19 mouse cellular contexts compared by ENCODE assay signal in genomic region chr11:68651518-68651917, GRCm38 (mm10). TPM values are rescaled to one million over a fixed set of nuclear protein-coding genes. Genes with fewer than 3 reads are reported as not detected.
DNase-seq lines count a peak whose midpoint lies in the region; ATAC-seq lines count a peak whose summit lies in the region.
"Had no signal": no experiment of that assay in that cellular context is flagged by ENCODE, and none has a peak within 500 bp of the region (broad histone marks: within the 10 kb centered on the region; RNA-seq: fewer than 3 reads in every experiment).

No protein-coding gene starts in this region.

- H3K27me3 ChIP-seq in lung, embryonic 15.5 days, result no peaks in the 10 kb centered on the region
- H3K27me3 ChIP-seq: CH12.LX; hindbrain, embryonic 12.5 days had no signal

- no peak for ATAC-seq in lung, embryonic 15.5 days (ENCODE audit: borderline replicate concordance, extremely low read depth, low FRiP score, low TSS enrichment)

- 0 out of 2 replicates have a peak overlapping the region, but pooled peaks have one; percentile 24 for H3K27ac ChIP-seq in lung, embryonic 15.5 days
- H3K27ac ChIP-seq in brown adipose tissue, adult 24 weeks (replicated peaks; ENCODE audit: low read depth, low read length), result peak overlapping the region; percentile 58
- H3K27ac ChIP-seq: gastrocnemius, adult 2 months; heart, adult 2 months; hindbrain, embryonic 12.5 days; limb, embryonic 10.5 days; macrophage; midbrain, embryonic 10.5 days had no signal

- DNase-seq in cerebellum, adult 18-20 months, result peak; percentile 33 to 45
- no peak for DNase-seq in cerebellum, postnatal 4 days (ENCODE audit: low spot score in 2 of 2)
- no peak for DNase-seq in lung, postnatal 4 days
- peak; percentile 33 for DNase-seq in lung, postnatal 36 days
- DNase-seq in yolk sac, embryonic 10.5 days (ENCODE audit: low spot score), result no peak
- DNase-seq: gastrocnemius, adult 2 months; kidney, adult 18-20 months; kidney, postnatal 36 days; layer of hippocampus, adult 9-11 months; right cerebral cortex, postnatal 14 days had no signal

- 61% methylated on average over 2 of the region's 2 CpGs for WGBS in lung, embryonic 15.5 days

- H3K4me1 ChIP-seq in lung, embryonic 15.5 days, result peaks cover 17% of the 10 kb centered on the region
- H3K4me1 ChIP-seq in brown adipose tissue, adult 24 weeks (ENCODE audit: control insufficient read depth, insufficient read depth, insufficient read length, low read length), result no peaks in the 10 kb centered on the region
- H3K4me1 ChIP-seq: hindbrain, embryonic 12.5 days had no signal

- no peaks in the 10 kb centered on the region for H3K36me3 ChIP-seq in lung, embryonic 15.5 days
- H3K36me3 ChIP-seq: hindbrain, embryonic 12.5 days; limb, embryonic 10.5 days; midbrain, embryonic 10.5 days had no signal

- no peaks in the 10 kb centered on the region for H3K9me3 ChIP-seq in lung, embryonic 15.5 days
- H3K9me3 ChIP-seq: hindbrain, embryonic 12.5 days; limb, embryonic 10.5 days; midbrain, embryonic 10.5 days had no signal

- H3K4me3 ChIP-seq in lung, embryonic 15.5 days, result no peak overlapping the region
- H3K4me3 ChIP-seq in brown adipose tissue, adult 24 weeks (ENCODE audit: insufficient read depth, low read depth, low read length), result no peak overlapping the region
- H3K4me3 ChIP-seq: gastrocnemius, adult 2 months; heart, adult 2 months; hindbrain, embryonic 12.5 days; limb, embryonic 10.5 days; midbrain, embryonic 10.5 days had no signal

- no peak overlapping the region for H3K4me2 ChIP-seq in lung, embryonic 15.5 days
- H3K4me2 ChIP-seq: hindbrain, embryonic 12.5 days; liver, embryonic 11.5 days had no signal

- no peak overlapping the region for H3K9ac ChIP-seq in lung, embryonic 15.5 days
- H3K9ac ChIP-seq: hindbrain, embryonic 12.5 days had no signal

RNA-seq across cellular contexts. Expression of gene Myh10, which starts 39.8 kb away (rescaled TPM):
- 130 and 136 TPM in 2 replicates for polyA plus RNA-seq in lung, embryonic 15.5 days (2015; fragmentation: Nextera tagmentation; extraction: Ambion mirVana)
- 15.5 and 17.2 TPM in 2 replicates for polyA plus RNA-seq in brown adipose tissue, adult 24 weeks (2012; ENCODE audit: insufficient read depth, insufficient read length, missing spikeins)

Comparison
In these comparisons a context has a peak if more than half of its experiments do, and no peak if none do; other contexts are left out.
1. DNase-seq: peak in cerebellum, adult 18-20 months (2 of 2) and lung, postnatal 36 days (single experiment); none in cerebellum, postnatal 4 days (0 of 2), lung, postnatal 4 days (0 of 2) and yolk sac, embryonic 10.5 days (single experiment).